Mouse (Mus musculus) stomach, postnatal 0 days (tissue): ENCODE results near the gene Copz1.
A peak's percentile ranks its signal among the peaks of the same experiment; 100 is the strongest.

ENCODE experiments used
- CTCF ChIP-seq: IDR thresholded peaks from 2 replicates; pipeline ENCODE4 v1.5.1; 2016; ENCODE audit warnings: antibody characterized with exemption, low read depth, mild to moderate bottlenecking, moderate library complexity
- EP300 ChIP-seq: optimal IDR thresholded peaks from 2 replicates; pipeline ENCODE3; 2016; ENCODE audit warnings: antibody characterized with exemption

DNA sequence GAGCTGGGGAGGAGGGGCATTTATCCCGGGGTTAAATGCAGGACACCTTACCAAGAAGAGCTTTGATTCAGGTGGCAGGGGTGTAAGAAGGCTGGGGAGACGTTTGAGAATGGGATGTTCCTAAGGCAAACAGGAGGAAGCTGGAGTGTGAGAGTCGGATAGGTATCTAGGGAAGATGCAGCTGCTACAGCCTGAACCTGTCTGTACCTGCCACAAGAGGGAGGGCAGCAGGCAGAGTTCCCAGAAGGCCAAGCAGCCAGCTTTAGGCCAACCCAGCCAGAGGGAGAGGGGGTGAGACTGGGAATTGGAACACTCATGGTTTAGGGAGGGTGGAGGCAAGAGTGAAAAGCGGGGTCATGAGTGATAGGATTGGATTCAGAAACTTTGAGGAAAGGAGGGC lies 68.3 kb downstream of the Copz1 start:
- TF ChIP-seq CTCF (peak; percentile 60), EP300 (no peak)
